Mouse (Mus musculus): Measurements from ENCODE around the gene Zswim4.

DNA sequence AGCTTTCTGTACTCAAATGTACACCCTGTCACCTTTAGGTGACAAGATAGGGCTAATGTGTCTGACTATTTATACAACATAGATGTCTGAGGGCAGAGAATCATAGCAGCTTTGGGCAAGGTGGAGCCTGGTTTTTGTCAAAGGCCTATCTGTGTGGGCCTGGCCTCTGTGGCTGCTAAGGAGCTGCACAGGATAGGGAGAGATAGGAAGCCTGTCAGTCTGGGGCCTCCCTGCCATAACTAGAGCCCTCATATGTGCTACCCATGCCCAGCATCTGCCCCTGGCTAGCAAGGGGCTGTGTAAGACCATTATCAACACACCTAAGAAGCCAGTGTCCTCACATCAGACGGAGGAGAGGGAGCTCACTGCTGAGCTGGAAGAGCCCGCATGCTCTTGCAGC, 69.2 kb downstream of the Zswim4 start:
- TF ChIP-seq CTCF (conservative IDR thresholded peaks at IDR 0.05; ENCODE audit: low read length) (no peak), NANOG (IDR thresholded peaks at IDR 0.05; ENCODE audit: borderline replicate concordance, low read length) (no peak)
